Mouse (Mus musculus) urinary bladder, postnatal 0 days (tissue): Measurements from ENCODE around the gene Gabarapl1. TPM values are rescaled to one million over a fixed set of nuclear protein-coding genes. Genes with fewer than 3 reads are reported as not detected.

Experiments
- polyA plus RNA-seq: library from polyadenylated mRNA; unstranded; fragments of >200 nt; fragmentation: Nextera tagmentation; extraction: Ambion mirVana; gene quantifications from 2 replicates; pipeline ENCODE4 v1.2.1, GENCODE M21; 2015

Gene Gabarapl1
- 41.1 and 44.2 TPM in 2 replicates for polyA plus RNA-seq

GRCm38 (mm10) chr6:129532942-129533860, at the start of gene Gabarapl1:
TSS of gene Gabarapl1 (plus strand) at chr6:129533160.

GRCm38 (mm10) chr6:129507024-129507423, 25.9 kb upstream of the Gabarapl1 start, which contains the start of gene Olr1:
TSS of gene Olr1 (minus strand) at chr6:129507165.

GRCm38 (mm10) chr6:129512367-129512766, 20.6 kb upstream of the Gabarapl1 start, which contains the start of gene Tmem52b:
TSS of gene Tmem52b (plus strand) at chr6:129512555.

GRCm38 (mm10) chr6:129577605-129578004, 44.6 kb downstream of the Gabarapl1 start, which contains the start of gene Klre1:
TSS of gene Klre1 (plus strand) at chr6:129577905.

GRCm38 (mm10) chr6:129591508-129591907, 58.5 kb downstream of the Gabarapl1 start, which contains the start of gene Klrd1:
TSS of gene Klrd1 (plus strand) at chr6:129591782.

Other genes starting within 250 kb of the Gabarapl1 start
- gene 4922502D21Rik, start 201.4 kb upstream of the Gabarapl1 start, polyA plus RNA-seq = not detected in 2 replicates
- gene Clec12a, start 190.5 kb upstream of the Gabarapl1 start, polyA plus RNA-seq = 0.25 and 0.73 TPM in 2 replicates
- not detected in 2 replicates for gene Clec12b, start 147.3 kb upstream of the Gabarapl1 start, polyA plus RNA-seq
- gene Clec1b, start 135.9 kb upstream of the Gabarapl1 start, polyA plus RNA-seq = 0.28 and 1.9 TPM in 2 replicates
- not detected in 2 replicates for gene Clec9a, start 124.3 kb upstream of the Gabarapl1 start, polyA plus RNA-seq
- 1.1 and 1.3 TPM in 2 replicates for gene Clec1a, start 81.2 kb upstream of the Gabarapl1 start, polyA plus RNA-seq
- 1.4 and 16.2 TPM in 2 replicates for gene Olr1, start 26.0 kb upstream of the Gabarapl1 start, polyA plus RNA-seq
- not detected in 2 replicates for gene Tmem52b, start 20.6 kb upstream of the Gabarapl1 start, polyA plus RNA-seq
- gene Klre1, start 44.7 kb downstream of the Gabarapl1 start, polyA plus RNA-seq = not detected in 2 replicates
- not detected in 2 replicates for gene Klrd1, start 58.6 kb downstream of the Gabarapl1 start, polyA plus RNA-seq
- not detected in 2 replicates for gene Klrk1, start 90.7 kb downstream of the Gabarapl1 start, polyA plus RNA-seq
- not detected in 2 replicates for gene Klrc3, start 110.2 kb downstream of the Gabarapl1 start, polyA plus RNA-seq
- gene Klrc2, start 127.5 kb downstream of the Gabarapl1 start, polyA plus RNA-seq = not detected in 2 replicates
- not detected in 2 replicates for gene Klrc1, start 145.8 kb downstream of the Gabarapl1 start, polyA plus RNA-seq
- not detected in 2 replicates for gene Klri1, start 184.0 kb downstream of the Gabarapl1 start, polyA plus RNA-seq
- not detected in 2 replicates for gene Klri2, start 207.3 kb downstream of the Gabarapl1 start, polyA plus RNA-seq